Mouse (Mus musculus) erythroblast, embryonic 14.5 days (primary cell): ENCODE results near the gene Ccnc.

Experiments
- GATA1 ChIP-seq: IDR thresholded peaks from 2 replicates; pipeline ENCODE4 v1.6.1; 2012; ENCODE audit warnings: low read length, inconsistent platforms, mixed read lengths
- TAL1 ChIP-seq: IDR thresholded peaks from 3 replicates; pipeline ENCODE4 v1.6.1; 2012; ENCODE audit warnings: low read length, inconsistent platforms, mixed read lengths

DNA sequence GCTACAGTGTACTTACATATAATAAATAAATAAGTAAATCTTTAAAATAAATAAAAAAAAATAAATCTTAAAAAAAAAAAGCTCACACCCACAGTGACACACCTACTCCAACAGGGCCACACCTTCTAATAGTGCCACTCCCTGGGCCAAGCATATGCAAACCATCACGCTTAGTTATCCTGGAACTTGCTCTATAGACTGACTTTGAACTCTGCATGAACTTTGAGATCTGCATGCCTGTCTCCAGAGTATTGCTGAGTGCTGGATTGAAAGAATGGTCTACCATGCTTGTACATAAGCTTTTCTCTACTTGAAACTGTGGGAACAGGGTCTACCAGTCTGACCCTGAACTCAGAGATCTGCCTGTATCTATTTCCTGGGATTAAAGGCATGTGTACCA lies 43.6 kb downstream of the Ccnc start:
- TF ChIP-seq GATA1 = no peak
- TF ChIP-seq TAL1 = no peak
